Mouse (Mus musculus) liver, embryonic 14.5 days (tissue): ENCODE measurements around the gene Fam13a. TPM values are rescaled to one million over a fixed set of nuclear protein-coding genes. Genes with fewer than 3 reads are reported as not detected.

Experiments used
- ATAC-seq: fragments of 200-750 bp; cut with Nextera tagmentation; 2 replicates; pipeline ENCODE4 v1.8.0; 2017; ENCODE audit warnings: moderate number of reproducible peaks, mild to moderate bottlenecking, moderate library complexity; ENCODE audit not compliant: insufficient read depth
- DNase-seq, 3 experiments: peaks; one replicate each; pipeline ENCODE4 v3.0.0-alpha.2; 2012 to 2013; ENCODE audit warnings: low read depth in 3 of 3, low spot score in 3 of 3
- H3K27ac ChIP-seq: fragments of 300-500 bp; sonication (generic); 2 replicates; pipeline ENCODE4 v1.5.1; 2014; ENCODE audit warnings: moderate library complexity, mild to moderate bottlenecking, control low read depth, inconsistent platforms
- H3K27me3 ChIP-seq: fragments of 300-500 bp; sonication (generic); 2 replicates; pipeline ENCODE4 v1.6.1; 2014; ENCODE audit warnings: mild to moderate bottlenecking, low read length, moderate library complexity; ENCODE audit not compliant: control insufficient read depth, insufficient read depth
- H3K36me3 ChIP-seq: fragments of 300-500 bp; sonication (generic); replicated peaks from 2 replicates; pipeline ENCODE4 v1.6.1; 2014; ENCODE audit warnings: low read depth; ENCODE audit not compliant: control insufficient read depth, insufficient read depth
- H3K4me1 ChIP-seq, 2 experiments: fragments of 200-500 bp in 1 of 2; fragments of 300-500 bp in 1 of 2; sonication (generic) in 1 of 2; replicated peaks; 2 replicates each; pipeline ENCODE4 v1.6.1; 2012 to 2014; ENCODE audit warnings: antibody characterized with exemption in 1 of 2, inconsistent platforms in 1 of 2, low read length in 1 of 2; ENCODE audit not compliant: control insufficient read depth in 2 of 2, insufficient read depth in 2 of 2
- H3K4me2 ChIP-seq: fragments of 300-500 bp; sonication (generic); 2 replicates; pipeline ENCODE4 v1.6.1; 2014; ENCODE audit warnings: low read depth, mild to moderate bottlenecking, control low read depth, moderate library complexity
- H3K4me3 ChIP-seq, 2 experiments: fragments of 200-500 bp in 1 of 2; fragments of 300-500 bp in 1 of 2; sonication (generic) in 1 of 2; 2 replicates each; pipeline ENCODE4 v1.5.1; 2012 to 2014; ENCODE audit warnings: low read depth in 2 of 2, low read length in 2 of 2, mild to moderate bottlenecking in 2 of 2, control low read depth in 1 of 2, inconsistent platforms in 1 of 2, moderate library complexity in 1 of 2; ENCODE audit not compliant: insufficient read depth in 1 of 2
- H3K9ac ChIP-seq: fragments of 300-500 bp; sonication (generic); replicated peaks from 2 replicates; pipeline ENCODE4 v1.6.1; 2014; ENCODE audit warnings: mild to moderate bottlenecking, control low read depth, moderate library complexity
- H3K9me3 ChIP-seq: fragments of 300-500 bp; sonication (generic); 2 replicates; pipeline ENCODE4 v1.6.1; 2016; ENCODE audit warnings: low read length, mixed read lengths; ENCODE audit not compliant: control insufficient read depth
- CTCF ChIP-seq: IDR thresholded peaks from 2 replicates; pipeline ENCODE4 v1.5.1; 2016; ENCODE audit warnings: antibody characterized with exemption, low read depth, control low read depth
- EP300 ChIP-seq: IDR thresholded peaks from 2 replicates; pipeline ENCODE4 v1.6.1; 2016; ENCODE audit warnings: antibody characterized with exemption, low read depth
- WGBS: fragments of 180-500 bp; shearing (Covaris S2); extraction: QIAGEN DNeasy Blood & Tissue Kit; methylation state at CpG from one replicate; pipeline ENCODE4 v1.1.7; 2014; ENCODE audit not compliant: insufficient replicate concordance; 5-methylcytosine and 5-hydroxymethylcytosine counted together
- polyA plus RNA-seq, 2 experiments: library from polyadenylated mRNA; depleted of rRNA in 1 of 2; stranded (reverse) in 1 of 2; unstranded in 1 of 2; fragments of >200 nt; fragmentation: Nextera tagmentation in 1 of 2; extraction: Ambion mirVana in 1 of 2; gene quantifications; 2 replicates each; pipeline versions ENCODE4 v1.2.1 to v1.2.3; 2012 to 2014

Fam13a gene
- polyA plus RNA-seq, 2 experiments: 0.32 to 0.77 TPM

GRCm38 (mm10) chr6:58960523-58960922 is 63.8 kb downstream of the Fam13a start:
- H3K9ac ChIP-seq: no peak overlapping the region
- DNase-seq (no peak), ATAC-seq (no peak)
- H3K27me3 ChIP-seq: no peaks in the 10 kb centered on the region
- 60% methylated on average over 2 of the region's 2 CpGs for WGBS
- no peak overlapping the region for H3K4me2 ChIP-seq
- no peak overlapping the region for H3K27ac ChIP-seq
- H3K4me1 ChIP-seq: 0 out of 4 replicates have a peak, but pooled peaks cover 0 to 2% of the 10 kb centered on the region in 2 experiments
- no peaks in the 10 kb centered on the region for H3K36me3 ChIP-seq
- no peak for TF ChIP-seq CTCF
- no peak for TF ChIP-seq EP300
- no peaks in the 10 kb centered on the region for H3K9me3 ChIP-seq
- no peak overlapping the region for H3K4me3 ChIP-seq

DNA sequence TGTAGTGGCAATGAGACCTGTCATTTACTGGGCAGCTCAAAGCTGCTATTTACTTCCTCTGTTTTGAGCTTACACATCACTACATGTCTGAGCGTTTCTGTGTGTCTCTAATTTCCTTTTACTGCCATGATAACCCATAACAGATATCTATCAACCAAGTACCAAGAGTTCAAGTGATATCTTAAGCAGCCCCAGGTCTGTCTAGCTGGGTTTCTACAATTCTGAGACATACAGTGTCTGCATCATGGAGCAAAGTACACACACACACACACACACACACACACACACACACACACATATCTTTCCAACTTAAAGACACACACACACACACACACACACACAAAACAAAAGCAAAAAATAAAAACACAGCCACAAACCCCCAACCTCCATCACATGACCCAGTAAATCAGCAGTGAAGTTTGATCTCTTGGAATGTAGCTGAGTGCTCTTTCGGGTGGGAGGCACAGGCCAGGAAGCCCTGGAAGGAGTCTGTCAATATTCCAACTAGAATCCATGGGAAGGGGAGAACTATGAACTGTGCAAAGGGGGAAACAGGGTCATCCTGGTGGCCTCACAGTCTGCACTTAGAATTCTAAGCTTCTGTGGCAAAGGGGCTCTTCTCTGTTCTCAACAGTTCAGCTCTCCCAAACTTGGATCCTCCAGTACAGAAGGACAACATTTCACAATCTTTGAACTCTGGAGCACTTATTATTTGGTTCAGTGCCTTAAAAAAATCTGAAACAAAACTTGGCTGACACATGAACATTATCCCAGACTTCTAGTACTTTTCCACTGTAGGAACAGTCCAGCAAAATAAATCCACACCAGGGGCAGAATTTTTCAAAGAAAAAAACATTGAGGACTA is 73.0 kb downstream of the Fam13a start:
- Histone ChIP-seq H3K9me3 (no peaks in the 10 kb centered on the region), H3K27me3 (no peaks in the 10 kb centered on the region), H3K27ac (no peak overlapping the region), H3K36me3 (no peaks in the 10 kb centered on the region), H3K4me1 (no peaks in the 10 kb centered on the region), H3K4me2 (no peak overlapping the region), H3K9ac (no peak overlapping the region), H3K4me3 (no peak overlapping the region)
- 29% methylated on average over 2 of the region's 2 CpGs for WGBS
- DNase-seq (no peak), ATAC-seq (no peak)
- no peak for TF ChIP-seq EP300
- TF ChIP-seq CTCF: no peak

GRCm38 (mm10) chr6:58950410-58950809 is 73.9 kb downstream of the Fam13a start:
- TF ChIP-seq CTCF: no peak
- no peak for TF ChIP-seq EP300
- ATAC-seq (no peak), DNase-seq (no peak)
- Histone ChIP-seq H3K9ac (no peak overlapping the region), H3K9me3 (no peaks in the 10 kb centered on the region), H3K4me2 (no peak overlapping the region), H3K4me3 (no peak overlapping the region), H3K36me3 (no peaks in the 10 kb centered on the region), H3K27me3 (no peaks in the 10 kb centered on the region), H3K27ac (no peak overlapping the region), H3K4me1 (no peaks in the 10 kb centered on the region)
- WGBS: 71% methylated on average over 1 of the region's 1 CpGs

GRCm38 (mm10) chr6:58946840-58947239 is 77.5 kb downstream of the Fam13a start:
- no peak overlapping the region for H3K9ac ChIP-seq
- H3K4me1 ChIP-seq: no peaks in the 10 kb centered on the region
- TF ChIP-seq EP300: no peak
- TF ChIP-seq CTCF: no peak
- WGBS: 58% methylated on average over 4 of the region's 4 CpGs
- ATAC-seq (no peak), DNase-seq (no peak)
- no peak overlapping the region for H3K4me3 ChIP-seq
- H3K9me3 ChIP-seq: no peaks in the 10 kb centered on the region
- no peaks in the 10 kb centered on the region for H3K27me3 ChIP-seq
- no peak overlapping the region for H3K27ac ChIP-seq
- H3K4me2 ChIP-seq: no peak overlapping the region
- no peaks in the 10 kb centered on the region for H3K36me3 ChIP-seq

- DNase-seq (no peak), ATAC-seq (no peak)
- no peak overlapping the region for H3K27ac ChIP-seq
- no peaks in the 10 kb centered on the region for H3K36me3 ChIP-seq
- no peak overlapping the region for H3K9ac ChIP-seq
- H3K4me1 ChIP-seq: no peaks in the 10 kb centered on the region
- no peak overlapping the region for H3K4me3 ChIP-seq
- H3K9me3 ChIP-seq: no peaks in the 10 kb centered on the region
- no peak for TF ChIP-seq EP300
- no peak for TF ChIP-seq CTCF
- WGBS: 27% methylated on average over 2 of the region's 2 CpGs
- H3K4me2 ChIP-seq: no peak overlapping the region
- no peaks in the 10 kb centered on the region for H3K27me3 ChIP-seq
Measured at GRCm38 (mm10) chr6:58946246-58946645, 78.1 kb downstream of the Fam13a start.
